13 mouse cellular contexts compared by ENCODE assay signal in genomic region chr17:14532298-14532978, GRCm38 (mm10).
DNase-seq lines count a peak whose midpoint lies in the region; ATAC-seq and TF ChIP-seq lines count a peak whose summit lies in the region.
"Had no signal": no experiment of that assay in that cellular context is flagged by ENCODE, and none has a peak within 500 bp of the region (broad histone marks: within the 10 kb centered on the region; RNA-seq: fewer than 3 reads in every experiment).

No protein-coding gene starts in this region.

- H3K9me3 ChIP-seq in lung, embryonic 16.5 days (ENCODE audit: control insufficient read depth, low read length): no peaks in the 10 kb centered on the region
- H3K9me3 ChIP-seq in lung, postnatal 0 days (ENCODE audit: low read length): no peaks in the 10 kb centered on the region
- H3K9me3 ChIP-seq in heart, postnatal 0 days (replicated peaks; ENCODE audit: control insufficient read depth, low read length): no peaks in the 10 kb centered on the region
- no peaks in the 10 kb centered on the region for H3K9me3 ChIP-seq in stomach, embryonic 15.5 days
- H3K9me3 ChIP-seq: hindbrain, embryonic 15.5 days; midbrain, embryonic 10.5 days had no signal

- H3K9ac ChIP-seq in lung, embryonic 16.5 days (ENCODE audit: low read length): no peak overlapping the region
- no peak overlapping the region for H3K9ac ChIP-seq in lung, postnatal 0 days (replicated peaks; ENCODE audit: low read depth)
- H3K9ac ChIP-seq in heart, postnatal 0 days (replicated peaks; ENCODE audit: low read depth, low read length): no peak overlapping the region
- H3K9ac ChIP-seq in stomach, embryonic 15.5 days: no peak overlapping the region
- H3K9ac ChIP-seq: hindbrain, embryonic 15.5 days had no signal

- TF ChIP-seq CTCF in lung, postnatal 0 days (IDR thresholded peaks at IDR 0.05): no peak
- no peak for TF ChIP-seq CTCF in heart, postnatal 0 days (IDR thresholded peaks at IDR 0.05; ENCODE audit: low read depth)
- TF ChIP-seq CTCF in left cerebral cortex, adult 2 months (IDR thresholded peaks at IDR 0.05): no peak

- H3K4me1 ChIP-seq in lung, embryonic 16.5 days (replicated peaks; ENCODE audit: control insufficient read depth, insufficient read depth, low read length): no peaks in the 10 kb centered on the region
- no peaks in the 10 kb centered on the region for H3K4me1 ChIP-seq in lung, postnatal 0 days (ENCODE audit: insufficient read depth, low read depth, low read length)
- no peaks in the 10 kb centered on the region for H3K4me1 ChIP-seq in heart, postnatal 0 days (ENCODE audit: control insufficient read depth, insufficient read depth)
- peaks cover 10% of the 10 kb centered on the region for H3K4me1 ChIP-seq in stomach, embryonic 15.5 days
- H3K4me1 ChIP-seq: hindbrain, embryonic 15.5 days had no signal

- peak; percentile 73; the same call in 1 of the 2 replicates for ATAC-seq in lung, embryonic 16.5 days (ENCODE audit: low read depth)
- ATAC-seq in lung, postnatal 0 days: no peak
- no peak for ATAC-seq in heart, postnatal 0 days (ENCODE audit: insufficient read depth, low read depth)
- no peak for ATAC-seq in stomach, embryonic 15.5 days (ENCODE audit: insufficient read depth, low FRiP score, low read depth)

- H3K4me3 ChIP-seq in lung, embryonic 16.5 days (ENCODE audit: low read length): no peak overlapping the region
- H3K4me3 ChIP-seq in lung, postnatal 0 days (ENCODE audit: low read depth, low read length): no peak overlapping the region
- no peak overlapping the region for H3K4me3 ChIP-seq in heart, postnatal 0 days (ENCODE audit: low read depth, low read length)
- H3K4me3 ChIP-seq in stomach, embryonic 15.5 days (replicated peaks): no peak overlapping the region
- no peak overlapping the region for H3K4me3 ChIP-seq in left cerebral cortex, adult 2 months
- H3K4me3 ChIP-seq: hindbrain, embryonic 15.5 days; midbrain, embryonic 10.5 days had no signal

- peaks cover 13% of the 10 kb centered on the region; the same call in 1 of the 2 replicates for H3K27me3 ChIP-seq in lung, embryonic 16.5 days (ENCODE audit: control insufficient read depth, insufficient read depth, low read depth, low read length)
- no peaks in the 10 kb centered on the region for H3K27me3 ChIP-seq in lung, postnatal 0 days (replicated peaks; ENCODE audit: insufficient read depth, low read length)
- H3K27me3 ChIP-seq in heart, postnatal 0 days (ENCODE audit: control insufficient read depth, insufficient read depth, low read length): no peaks in the 10 kb centered on the region
- H3K27me3 ChIP-seq in stomach, embryonic 15.5 days (replicated peaks): no peaks in the 10 kb centered on the region
- H3K27me3 ChIP-seq: hindbrain, embryonic 15.5 days had no signal

- no peak overlapping the region for H3K4me2 ChIP-seq in lung, embryonic 16.5 days (ENCODE audit: low read depth, low read length)
- H3K4me2 ChIP-seq in lung, postnatal 0 days (replicated peaks; ENCODE audit: low read depth, low read length): no peak overlapping the region
- H3K4me2 ChIP-seq in heart, postnatal 0 days (ENCODE audit: low read depth, low read length): no peak overlapping the region
- no peak overlapping the region for H3K4me2 ChIP-seq in stomach, embryonic 15.5 days
- H3K4me2 ChIP-seq: hindbrain, embryonic 15.5 days had no signal

- TF ChIP-seq EP300 in lung, postnatal 0 days (IDR thresholded peaks at IDR 0.05): no peak
- no peak for TF ChIP-seq EP300 in heart, postnatal 0 days (IDR thresholded peaks at IDR 0.05; ENCODE audit: low read depth)

- intact Hi-C loops in left cerebral cortex, adult 2 months (cut with DNase I): no loop called here

- no peak overlapping the region for H3K27ac ChIP-seq in lung, embryonic 16.5 days (ENCODE audit: low read length)
- no peak overlapping the region for H3K27ac ChIP-seq in lung, postnatal 0 days (ENCODE audit: low read length)
- 0 out of 2 replicates have a peak overlapping the region, but pooled peaks have one; percentile 7 for H3K27ac ChIP-seq in heart, postnatal 0 days (ENCODE audit: low read depth)
- peak overlapping the region; percentile 17; the same call in 1 of the 2 replicates for H3K27ac ChIP-seq in stomach, embryonic 15.5 days
- H3K27ac ChIP-seq in left cerebral cortex, adult 2 months: no peak overlapping the region
- H3K27ac ChIP-seq: hindbrain, embryonic 15.5 days; midbrain, embryonic 10.5 days had no signal

- peak; percentile 56 to 70 for DNase-seq in cerebellum, postnatal 10 days
- DNase-seq in cerebellum, adult 11-12 months: no peak
- DNase-seq in lung, postnatal 0 days (ENCODE audit: low spot score): no peak
- DNase-seq in heart, postnatal 0 days (ENCODE audit: low spot score): no peak
- DNase-seq in adrenal gland, postnatal 10 days: no peak
- no peak for DNase-seq in left cerebral cortex, adult 2 months (ENCODE audit: extremely low spot score in 1 of 2, low spot score in 2 of 2)
- DNase-seq: adrenal gland, adult 8-10 months; cerebellum, postnatal 25 days; thymus, postnatal 36 days had no signal

- H3K36me3 ChIP-seq in lung, embryonic 16.5 days (ENCODE audit: control insufficient read depth, insufficient read depth, low read length): no peaks in the 10 kb centered on the region
- H3K36me3 ChIP-seq in lung, postnatal 0 days (ENCODE audit: insufficient read depth, low read length): no peaks in the 10 kb centered on the region
- no peaks in the 10 kb centered on the region for H3K36me3 ChIP-seq in heart, postnatal 0 days (replicated peaks; ENCODE audit: control insufficient read depth, insufficient read depth, low read length)
- no peaks in the 10 kb centered on the region for H3K36me3 ChIP-seq in stomach, embryonic 15.5 days
- H3K36me3 ChIP-seq: hindbrain, embryonic 15.5 days; midbrain, embryonic 10.5 days had no signal

- 53% methylated on average over 8 of the region's 8 CpGs for WGBS in lung, embryonic 16.5 days
- 54% methylated on average over 8 of the region's 8 CpGs for WGBS in lung, postnatal 0 days
- 64% methylated on average over 8 of the region's 8 CpGs for WGBS in heart, postnatal 0 days
- 53% methylated on average over 8 of the region's 8 CpGs for WGBS in stomach, embryonic 15.5 days

Comparison
In these comparisons a context has a peak if more than half of its experiments do, and no peak if none do; other contexts are left out.
1. DNase-seq: peak in cerebellum, postnatal 10 days (2 of 2); none in cerebellum, adult 11-12 months (single experiment), lung, postnatal 0 days (single experiment), heart, postnatal 0 days (single experiment), adrenal gland, postnatal 10 days (single experiment) and left cerebral cortex, adult 2 months (0 of 2).
2. H3K27ac ChIP-seq: peak in heart, postnatal 0 days (single experiment) and stomach, embryonic 15.5 days (single experiment); none in lung, embryonic 16.5 days (single experiment), lung, postnatal 0 days (single experiment) and left cerebral cortex, adult 2 months (single experiment).